Mouse (Mus musculus) cerebellum, adult 11-12 months (tissue): ENCODE results near the gene 4933428G20Rik.

Experiments
- DNase-seq: peaks from one replicate; pipeline ENCODE4 v3.0.0; 2022

Gene 4933428G20Rik

GRCm38 (mm10) chr11:97532950-97533582 is 32.9 kb upstream of the 4933428G20Rik start:
- peak; percentile 81 for DNase-seq

GRCm38 (mm10) chr11:97532354-97532753 is 32.2 kb upstream of the 4933428G20Rik start:
- peak; percentile 79 for DNase-seq

DNA sequence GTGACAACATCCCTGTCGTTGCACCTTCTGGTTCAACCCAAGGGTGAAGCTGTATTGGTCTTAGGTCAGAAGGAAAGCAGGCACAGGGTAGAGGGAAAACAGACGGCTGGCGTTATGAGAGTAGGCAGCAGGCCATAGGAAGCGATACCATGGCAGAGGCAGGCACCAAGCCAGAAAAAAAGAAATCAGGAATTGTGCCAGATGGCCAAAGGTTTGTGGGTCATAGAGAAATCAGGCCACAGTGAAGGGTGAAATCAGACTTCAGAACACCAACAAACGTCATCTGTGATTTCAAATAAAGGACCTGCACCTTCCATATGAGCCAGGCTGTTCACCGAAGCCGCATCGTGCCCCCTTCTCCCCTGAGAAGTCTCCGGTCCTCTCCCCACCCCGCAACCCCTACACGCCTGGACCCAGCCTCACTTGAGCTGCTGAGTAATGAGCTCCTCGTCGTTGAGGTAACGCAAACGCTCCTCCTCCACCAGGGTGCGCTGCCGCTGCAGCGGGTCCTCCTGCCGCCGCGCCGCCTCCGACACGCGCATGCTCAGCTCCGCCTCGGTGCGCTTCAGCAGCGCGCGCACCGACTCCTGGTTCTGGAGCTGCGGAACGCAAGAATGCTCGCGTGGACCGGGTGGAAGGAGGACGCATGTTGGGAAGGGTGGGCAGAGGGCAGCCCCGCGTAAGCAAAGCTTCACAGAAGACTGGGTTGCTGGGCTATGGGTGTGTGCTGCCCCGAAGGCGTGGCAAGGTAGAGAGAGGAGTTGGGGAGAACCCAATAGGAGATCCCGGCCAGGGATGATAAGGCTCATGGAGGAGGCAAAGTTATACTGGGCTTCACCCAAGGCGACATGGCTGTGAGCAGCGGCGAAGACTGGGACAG is 31.5 kb upstream of the 4933428G20Rik start:
- peak; percentile 93 for DNase-seq

- DNase-seq: peak; percentile 55
Observed at GRCm38 (mm10) chr11:97530961-97531360, 30.8 kb upstream of the 4933428G20Rik start.

- peak; percentile 56 for DNase-seq
Observed at GRCm38 (mm10) chr11:97530069-97530468, 29.9 kb upstream of the 4933428G20Rik start.

DNA sequence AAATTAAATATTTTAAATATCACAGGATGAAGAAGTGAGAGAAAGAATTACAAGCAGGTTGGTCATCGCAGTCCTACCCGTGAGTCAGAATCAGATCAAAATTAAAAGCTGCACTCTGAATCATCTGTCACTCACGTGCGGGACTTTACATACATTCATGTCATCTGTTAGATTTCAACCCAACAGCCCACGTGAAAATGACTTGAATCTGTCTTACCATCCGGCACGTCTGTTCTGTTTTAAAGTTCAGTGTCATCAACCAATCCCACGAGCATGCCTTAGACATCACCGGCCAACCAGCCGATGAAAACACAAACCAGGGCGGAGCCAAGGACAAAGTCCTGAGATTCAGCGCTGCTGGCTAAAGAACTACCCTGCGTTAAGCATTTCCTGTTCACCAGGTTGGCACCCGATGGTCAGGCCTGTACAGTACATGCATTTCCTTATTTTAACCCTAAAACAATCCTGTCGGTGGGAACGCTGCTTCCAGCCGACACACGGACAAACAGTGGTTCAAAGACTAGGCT is 28.2 kb upstream of the 4933428G20Rik start:
- no peak for DNase-seq

DNA sequence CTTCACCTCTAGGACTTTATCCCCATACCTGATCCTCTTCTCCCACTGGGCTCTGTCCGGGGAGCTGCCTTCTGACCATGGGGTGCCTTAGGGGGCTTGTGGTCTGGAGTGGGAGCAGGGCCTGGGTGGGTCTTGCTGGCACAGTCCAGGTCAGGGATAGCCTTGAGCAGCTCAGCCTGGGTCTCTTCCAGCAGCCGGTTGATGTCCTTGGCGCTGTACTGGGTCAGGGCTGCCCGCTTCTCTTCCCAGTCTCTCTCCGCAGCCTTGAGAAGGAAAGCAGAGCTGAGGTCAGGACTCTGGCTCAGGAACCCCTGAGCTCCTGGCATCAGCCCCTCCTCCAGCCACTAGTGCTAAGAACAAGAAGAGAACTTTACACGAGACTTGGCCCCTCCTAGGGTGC is 25.2 kb upstream of the 4933428G20Rik start:
- peak; percentile 56 for DNase-seq

- DNase-seq: no peak
Observed at GRCm38 (mm10) chr11:97524306-97524705, 24.2 kb upstream of the 4933428G20Rik start.

GRCm38 (mm10) chr11:97523827-97524261 is 23.7 kb upstream of the 4933428G20Rik start:
- DNase-seq: peak; percentile 72

- DNase-seq: peak; percentile 52
Observed at GRCm38 (mm10) chr11:97523107-97523506, 23.0 kb upstream of the 4933428G20Rik start.

- DNase-seq: peak; percentile 56
Observed at GRCm38 (mm10) chr11:97521741-97522474, 21.8 kb upstream of the 4933428G20Rik start.

DNA sequence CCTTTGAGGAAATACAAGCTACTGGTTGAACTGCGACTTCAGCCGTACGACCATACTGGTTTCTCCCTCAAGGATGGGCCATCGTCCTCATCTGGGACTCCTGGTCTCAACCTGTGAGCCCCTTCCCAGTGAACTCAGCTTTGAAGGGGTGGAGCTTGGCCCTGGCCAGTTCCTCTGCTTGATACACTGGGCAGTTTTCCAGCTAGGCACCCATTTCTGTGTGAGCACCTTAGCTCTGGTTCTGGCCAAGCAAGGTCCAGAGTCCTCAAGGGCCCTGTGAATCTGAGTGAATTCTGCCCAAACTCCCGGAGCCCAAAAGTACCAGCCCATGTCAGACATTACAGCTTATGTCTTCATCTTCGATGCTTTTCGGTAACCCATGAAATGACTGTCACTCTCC is 20.4 kb upstream of the 4933428G20Rik start:
- no peak for DNase-seq

- DNase-seq: no peak
Observed at GRCm38 (mm10) chr11:97513066-97513465, 12.9 kb upstream of the 4933428G20Rik start.

DNA sequence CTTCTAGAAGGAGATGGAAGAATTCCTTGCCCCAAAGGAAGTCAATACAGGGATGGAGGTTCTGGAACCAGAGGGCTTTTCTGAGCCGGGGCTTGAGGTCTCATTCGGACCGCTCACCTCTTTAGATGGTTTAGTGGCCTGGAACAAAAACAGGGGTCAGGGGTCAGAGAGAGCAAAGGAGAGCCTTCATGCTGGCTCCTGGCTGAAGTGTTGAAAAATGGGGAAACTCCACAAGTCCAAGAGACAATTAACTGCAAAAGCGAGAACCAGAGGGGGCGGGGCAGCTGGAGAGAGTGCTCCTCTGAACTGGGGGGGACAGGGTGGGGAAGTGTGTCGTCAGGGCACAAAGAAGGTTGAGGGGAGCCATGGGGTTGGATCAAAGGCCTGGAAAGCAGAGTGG is 12.4 kb upstream of the 4933428G20Rik start:
- DNase-seq: no peak

- DNase-seq: peak; percentile 59
Observed at GRCm38 (mm10) chr11:97511661-97512369, 11.7 kb upstream of the 4933428G20Rik start.

GRCm38 (mm10) chr11:97510966-97511660 is 11.0 kb upstream of the 4933428G20Rik start:
- DNase-seq: peak; percentile 74

DNA sequence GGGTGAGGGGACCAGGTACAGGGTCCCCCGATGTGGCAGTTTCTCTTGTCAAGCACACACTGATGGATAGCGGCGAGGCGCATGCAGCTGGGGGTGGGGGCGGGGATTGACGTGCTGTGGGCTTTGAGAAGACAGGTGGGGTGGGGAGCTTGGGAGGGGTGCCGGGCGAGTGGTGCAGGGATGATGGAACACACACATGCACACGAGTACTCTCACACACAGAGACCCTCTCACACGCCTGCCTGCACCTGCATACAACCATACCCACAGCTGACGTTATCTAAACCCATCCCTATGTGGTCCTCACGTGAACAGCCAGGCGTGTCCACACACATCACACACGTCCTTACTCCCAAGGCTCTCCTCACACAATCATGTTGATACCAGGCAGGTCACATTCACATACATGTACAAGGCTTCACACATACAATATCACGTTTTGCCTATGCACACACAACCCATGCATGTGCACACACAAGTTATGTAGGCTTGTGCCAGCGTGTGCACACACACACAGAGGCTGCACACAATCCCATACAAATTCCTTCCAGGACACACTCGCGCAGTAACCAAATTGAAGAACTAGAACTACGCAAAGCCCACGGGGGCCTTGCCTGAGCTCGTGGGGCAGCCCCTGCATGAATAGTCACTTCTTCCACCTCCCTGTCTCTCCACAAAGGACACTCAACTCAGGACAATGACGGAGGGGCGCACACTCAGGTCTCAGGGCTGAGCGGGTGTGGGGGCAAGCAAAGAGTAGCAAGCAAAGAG is 9.8 kb upstream of the 4933428G20Rik start:
- DNase-seq: no peak

DNA sequence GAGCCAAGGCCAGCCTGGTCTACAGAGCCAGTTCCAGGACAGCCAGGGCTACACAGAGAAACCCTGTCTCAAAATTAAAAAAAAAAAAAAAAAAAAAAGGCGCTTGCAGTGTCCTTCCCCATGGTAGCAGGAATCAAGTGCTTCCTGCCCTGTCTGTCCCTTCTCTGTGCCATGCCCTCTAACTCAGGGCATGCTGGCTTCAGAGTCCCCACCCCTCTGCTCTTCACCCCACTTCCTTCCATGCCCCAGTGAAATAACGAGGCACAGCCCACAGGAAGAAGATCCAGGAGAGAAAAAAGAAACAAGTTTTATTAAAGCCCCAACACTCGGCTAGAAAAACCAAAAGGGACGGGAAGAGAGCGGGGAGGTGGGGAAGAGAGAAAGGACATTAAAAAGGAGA is 8.9 kb upstream of the 4933428G20Rik start:
- DNase-seq: no peak

- peak; percentile 16 for DNase-seq
Observed at GRCm38 (mm10) chr11:97508198-97508597, 8.1 kb upstream of the 4933428G20Rik start.

- peak; percentile 57 for DNase-seq
Observed at GRCm38 (mm10) chr11:97506331-97506730, 6.2 kb upstream of the 4933428G20Rik start.

GRCm38 (mm10) chr11:97505784-97506183 is 5.6 kb upstream of the 4933428G20Rik start:
- DNase-seq: no peak
